Mouse (Mus musculus): Measurements from ENCODE around the gene Snx10.

The Snx10 gene

DNA sequence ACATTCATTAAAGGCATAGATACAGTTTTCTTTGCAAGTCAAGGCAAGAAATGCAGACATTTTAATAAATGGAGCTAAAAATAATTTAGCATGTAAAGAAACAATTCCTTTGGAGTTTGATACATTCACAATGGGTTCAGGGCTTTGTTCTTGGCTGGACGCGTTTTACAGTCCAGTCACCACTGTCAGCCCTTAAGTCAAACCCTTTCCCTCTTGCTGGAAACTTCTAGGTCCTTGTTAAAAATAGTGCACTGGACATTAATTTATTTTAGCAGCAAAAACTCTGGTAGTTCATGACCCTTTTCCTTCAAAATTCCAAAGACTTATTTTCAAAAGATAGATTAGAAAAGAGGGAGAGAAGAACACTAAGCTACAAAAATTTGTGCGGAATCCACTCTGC, 68.1 kb downstream of the Snx10 start:
- DNase-seq = no peak

DNA sequence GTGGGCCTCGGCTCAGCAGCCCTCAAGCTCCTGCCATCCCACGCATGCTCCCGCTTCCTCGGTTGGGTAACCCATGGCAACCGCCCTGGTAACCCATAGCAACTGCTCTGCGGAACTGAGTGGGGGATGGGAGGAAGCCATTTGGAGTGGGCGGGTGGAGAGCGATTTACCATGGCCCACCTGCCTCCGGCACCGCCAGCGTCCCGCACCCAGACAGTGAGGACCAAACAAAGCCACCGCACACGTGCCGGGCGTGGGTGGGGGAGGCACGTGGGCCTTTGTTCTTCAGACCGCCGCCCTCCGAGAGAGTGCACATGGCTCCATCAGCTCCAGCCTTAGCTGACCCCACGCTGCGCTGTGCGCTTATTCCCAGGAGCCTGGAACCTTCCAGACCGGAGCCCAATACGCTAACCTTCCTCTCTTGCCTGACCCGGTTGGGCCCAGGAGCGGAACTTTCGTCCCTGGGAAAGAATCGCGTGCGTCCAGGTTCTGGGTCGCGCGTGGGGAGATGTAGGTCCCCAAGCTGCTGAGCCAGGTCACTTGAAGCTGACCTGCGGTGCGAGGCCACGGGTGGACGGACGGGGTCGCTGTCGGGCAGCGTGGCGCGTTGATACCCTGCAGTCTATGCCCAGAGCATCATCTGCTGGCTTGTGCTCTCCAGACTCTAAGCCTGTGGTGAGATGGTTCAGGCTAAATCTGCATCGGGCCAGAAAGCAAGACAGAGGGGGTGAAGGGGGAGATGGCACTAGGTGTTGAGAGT, 68.8 kb downstream of the Snx10 start:
- peak; percentile 82 for DNase-seq

DNA sequence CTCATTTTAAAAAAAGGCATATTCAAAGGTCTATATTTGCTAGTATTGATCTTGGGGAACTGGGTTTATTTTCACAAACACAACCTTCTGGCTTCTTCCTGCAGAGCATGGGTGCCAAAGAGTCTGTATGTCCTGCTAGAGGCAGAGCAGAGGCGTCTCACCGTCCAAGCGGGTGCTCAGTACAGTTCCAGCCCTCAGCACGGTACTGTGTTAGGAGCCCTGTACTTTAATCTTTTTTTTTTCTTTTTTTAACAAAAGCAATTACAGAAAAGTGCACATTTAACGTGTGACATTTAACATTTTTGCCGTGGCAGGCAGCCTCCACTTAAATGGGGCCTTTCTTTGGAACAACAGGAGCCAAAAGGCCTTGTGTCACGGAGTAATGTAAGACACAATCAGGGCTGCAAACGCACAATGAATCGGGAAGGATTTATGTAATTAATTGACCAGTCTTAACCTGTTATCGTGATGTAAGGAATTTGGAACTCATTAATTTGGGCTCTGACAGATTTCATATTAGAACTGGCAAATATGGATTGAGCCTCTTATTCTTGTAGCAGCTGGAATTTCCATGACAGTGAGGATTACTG, 69.8 kb downstream of the Snx10 start:
- no peak for DNase-seq

DNA sequence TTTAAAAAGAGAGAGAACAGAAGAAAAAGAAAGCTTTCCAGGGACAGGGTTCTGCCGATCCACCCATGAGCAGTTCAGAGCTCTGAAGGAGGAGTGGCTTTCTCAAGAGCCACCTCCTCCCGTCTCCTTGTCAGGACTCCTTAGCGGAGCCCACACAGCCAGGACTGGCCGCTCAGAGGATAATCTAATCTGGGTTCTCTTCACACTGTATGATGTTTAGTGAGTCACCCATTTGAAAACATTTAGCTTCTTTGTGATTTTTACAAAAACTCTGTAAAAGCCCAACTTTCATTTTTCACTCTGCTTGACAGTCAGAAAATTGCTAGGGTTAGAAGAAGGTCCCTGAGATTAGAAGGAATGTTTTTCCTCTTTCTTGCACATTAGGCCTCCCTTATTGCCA, 70.8 kb downstream of the Snx10 start:
- DNase-seq = no peak

DNA sequence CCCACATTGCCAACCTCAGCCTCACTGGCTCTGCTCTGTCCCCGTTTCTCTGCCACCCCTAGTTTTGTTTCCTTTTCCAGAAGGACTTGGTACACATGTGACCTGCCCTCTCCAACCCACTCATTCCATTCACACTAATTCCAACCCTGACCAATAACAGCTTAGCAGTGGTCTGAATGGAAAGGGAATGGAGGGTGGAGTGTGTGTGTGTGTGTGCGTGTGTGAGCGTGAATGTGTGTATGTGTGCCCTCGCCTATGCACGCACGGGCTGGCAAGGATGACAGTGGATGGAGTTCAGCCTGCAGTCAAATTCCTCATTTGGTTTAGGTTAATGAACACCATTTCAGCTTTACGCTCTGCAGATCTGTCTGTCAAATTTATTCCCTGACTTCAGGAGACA, 74.4 kb downstream of the Snx10 start:
- no peak for DNase-seq

DNA sequence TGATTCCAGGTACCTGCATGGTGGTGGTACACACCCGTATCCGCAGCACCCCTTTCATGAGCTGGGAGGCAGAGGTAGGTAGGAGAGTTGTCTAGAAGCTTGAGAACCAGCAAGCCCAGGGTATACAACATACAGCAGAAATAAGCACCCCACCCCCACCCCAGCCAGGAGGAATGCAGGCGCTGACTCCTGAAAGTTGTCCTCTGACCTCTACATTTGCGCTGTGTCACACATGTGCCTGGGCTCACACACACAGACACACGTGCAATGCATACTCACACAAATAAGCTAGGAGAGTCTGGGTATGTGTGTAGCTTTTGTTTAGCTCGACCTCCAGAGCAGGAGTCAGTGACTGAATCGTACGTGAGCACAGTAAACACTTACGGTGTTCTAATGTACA, 76.7 kb downstream of the Snx10 start:
- DNase-seq = no peak

DNA sequence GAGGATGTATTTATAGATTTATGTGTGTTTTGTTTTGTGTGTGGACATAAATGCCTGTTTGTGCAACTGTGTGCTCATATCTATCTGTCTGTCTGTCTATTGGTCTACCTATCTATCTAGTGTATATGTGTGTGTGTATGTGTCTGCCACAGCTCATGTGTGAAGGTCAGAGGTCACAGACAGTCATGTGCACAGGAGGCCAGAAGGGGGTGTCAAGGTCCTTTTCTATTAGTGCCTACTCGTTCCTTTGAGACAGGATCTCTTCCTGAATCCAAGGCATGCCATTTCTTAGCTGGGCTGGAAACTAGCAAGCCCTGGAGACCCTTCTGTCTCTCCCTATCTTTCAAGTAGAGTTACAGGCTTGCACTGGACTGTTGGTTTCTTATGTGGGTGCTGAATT, 78.6 kb downstream of the Snx10 start:
- no peak for DNase-seq

DNA sequence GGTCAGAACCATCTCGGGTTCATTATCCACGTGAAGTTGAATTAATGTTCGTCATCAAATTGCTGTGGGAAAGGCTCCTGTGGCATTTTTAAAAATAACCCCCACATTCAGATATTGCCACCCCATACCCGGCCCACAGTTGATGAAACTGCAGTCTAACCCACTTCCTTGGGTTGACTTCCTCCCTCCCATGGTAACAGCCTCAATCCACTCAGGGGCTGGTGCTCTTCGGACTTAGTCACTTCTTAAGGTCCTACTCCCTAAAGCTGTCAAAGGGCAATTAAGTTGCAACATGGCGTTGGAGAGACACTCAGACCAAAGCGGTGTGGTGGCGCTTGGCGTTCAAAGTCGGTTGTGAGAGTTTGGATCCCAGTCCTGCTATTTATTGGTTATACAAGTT, 80.0 kb downstream of the Snx10 start:
- no peak for DNase-seq

DNA sequence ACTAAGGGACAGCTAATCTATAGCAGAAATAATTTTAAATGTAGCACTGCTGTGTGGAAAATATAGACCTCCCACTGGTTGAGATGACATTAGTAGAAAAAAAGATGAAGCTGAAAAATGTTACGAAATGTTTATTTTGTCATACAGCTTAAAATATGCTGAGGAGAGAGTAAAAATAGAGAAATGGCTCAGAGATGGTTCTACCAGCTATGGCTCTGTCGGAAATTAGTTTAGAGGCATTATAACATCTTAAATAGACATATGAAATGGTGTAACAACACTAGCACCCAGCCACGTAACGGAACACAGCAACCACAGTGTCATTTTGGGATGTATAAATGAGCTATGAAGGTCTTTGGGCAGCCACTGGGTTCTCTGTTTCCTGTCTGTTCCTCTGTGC, 82.5 kb downstream of the Snx10 start:
- no peak for DNase-seq

DNA sequence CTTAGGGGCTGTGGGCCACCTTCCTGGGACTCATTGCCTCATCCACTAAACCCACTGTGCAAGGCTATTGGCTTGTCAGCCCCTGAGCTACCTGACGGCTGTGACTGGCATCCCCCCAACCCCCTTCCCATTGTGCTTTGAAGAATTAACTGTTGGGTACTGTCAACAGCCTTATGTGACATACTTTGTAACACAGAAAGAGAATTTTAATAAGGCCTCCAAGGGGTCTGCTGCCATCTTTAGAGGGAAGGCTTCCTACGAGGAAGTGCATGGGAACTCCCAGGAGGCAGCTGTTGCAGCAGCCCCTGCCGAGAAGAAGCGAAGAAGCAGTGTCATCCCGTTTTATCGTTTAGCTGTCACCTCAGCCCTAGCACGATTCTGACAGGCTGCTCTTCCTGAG, 83.1 kb downstream of the Snx10 start:
- DNase-seq = no peak

DNA sequence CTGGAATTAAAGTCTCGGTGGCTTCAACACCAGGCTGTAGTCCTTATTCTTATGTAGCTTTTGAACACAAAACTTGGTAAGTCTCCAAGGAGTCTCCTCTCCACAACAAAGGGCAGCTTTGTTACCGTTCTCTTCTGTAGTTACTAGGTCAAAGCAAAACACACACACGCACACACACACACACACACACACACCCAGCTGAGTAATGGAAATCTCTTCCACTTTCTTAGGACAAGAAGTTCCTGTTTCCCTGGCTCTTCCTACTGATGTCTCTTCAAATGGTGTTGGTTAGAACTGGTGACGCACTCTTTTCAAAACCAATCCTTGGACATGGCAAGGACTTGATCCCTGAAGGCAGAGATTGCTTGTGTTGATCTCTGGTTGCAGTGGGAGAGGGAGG, 87.9 kb downstream of the Snx10 start:
- no peak for DNase-seq

DNA sequence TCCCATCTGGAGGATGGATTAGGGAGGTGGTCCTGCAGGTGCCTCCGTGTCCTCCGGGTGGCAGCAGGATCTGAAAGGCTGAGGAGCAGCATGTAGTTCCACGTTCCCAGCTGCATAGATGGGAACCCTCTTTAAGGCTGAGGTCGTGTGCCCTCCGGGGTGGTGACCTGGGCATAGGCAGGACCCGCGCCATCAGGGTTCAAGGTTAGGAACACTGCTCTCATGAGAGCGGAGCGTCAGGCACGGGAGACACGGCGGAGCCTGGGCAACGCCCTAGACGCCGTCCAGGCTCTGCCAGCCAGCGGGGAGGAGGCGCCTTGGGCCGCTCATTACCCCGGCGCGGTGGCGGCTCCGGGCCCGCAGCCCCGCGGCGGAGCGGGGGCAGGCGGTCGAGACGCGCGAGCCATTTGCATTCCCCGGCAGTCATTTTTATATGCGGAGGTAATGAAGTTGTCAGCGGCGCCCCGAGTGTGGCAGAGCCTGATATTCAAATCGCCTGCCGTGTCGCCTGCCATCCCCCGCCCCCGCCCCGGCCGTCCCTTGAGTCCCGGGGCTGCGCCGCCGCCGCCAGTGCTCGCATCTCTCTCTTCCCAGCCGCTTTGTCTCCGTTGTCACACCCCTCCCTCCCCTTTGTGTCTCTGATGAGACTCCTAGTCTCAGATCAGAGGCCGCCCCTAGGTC, 88.8 kb downstream of the Snx10 start:
- DNase-seq = peak; percentile 64

DNA sequence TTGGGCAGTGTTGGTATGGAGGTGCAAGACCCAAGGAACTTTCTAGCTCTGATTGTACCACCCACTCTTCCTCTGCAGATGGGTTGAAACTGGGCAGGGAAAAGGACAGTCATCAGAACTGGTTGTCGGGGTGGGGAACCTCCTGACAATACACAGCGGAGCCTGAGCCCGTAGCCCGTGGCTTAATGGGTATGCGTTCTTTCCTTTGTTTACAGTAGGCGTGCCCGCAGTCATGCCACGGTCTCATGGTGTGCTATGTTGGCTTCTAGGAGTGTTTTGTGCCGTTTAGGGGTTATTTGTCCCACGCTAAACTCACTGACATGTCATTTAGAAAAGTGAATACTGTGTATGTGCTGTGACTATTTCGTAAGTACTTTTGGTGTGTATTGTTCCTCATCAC, 90.0 kb downstream of the Snx10 start:
- no peak for DNase-seq

DNA sequence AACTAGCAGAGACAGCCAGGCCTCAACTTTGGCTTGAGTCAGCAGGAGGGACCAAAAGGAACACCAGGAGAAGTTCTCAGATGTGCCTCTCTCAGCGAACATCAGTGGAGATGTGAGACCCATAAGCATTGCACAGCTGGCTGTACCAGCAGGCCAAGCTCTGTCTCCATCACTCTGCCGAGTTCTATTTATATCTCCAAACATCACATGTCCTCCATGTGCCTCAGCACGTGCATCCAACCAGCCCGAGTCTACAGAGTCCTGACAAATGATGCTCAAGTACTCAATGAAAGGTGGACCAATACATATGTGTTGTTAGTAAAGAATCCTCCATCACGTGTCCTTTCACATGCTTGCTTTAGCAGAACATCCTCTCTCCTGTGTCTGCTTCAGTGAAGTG, 103.1 kb downstream of the Snx10 start:
- DNase-seq = no peak

DNA sequence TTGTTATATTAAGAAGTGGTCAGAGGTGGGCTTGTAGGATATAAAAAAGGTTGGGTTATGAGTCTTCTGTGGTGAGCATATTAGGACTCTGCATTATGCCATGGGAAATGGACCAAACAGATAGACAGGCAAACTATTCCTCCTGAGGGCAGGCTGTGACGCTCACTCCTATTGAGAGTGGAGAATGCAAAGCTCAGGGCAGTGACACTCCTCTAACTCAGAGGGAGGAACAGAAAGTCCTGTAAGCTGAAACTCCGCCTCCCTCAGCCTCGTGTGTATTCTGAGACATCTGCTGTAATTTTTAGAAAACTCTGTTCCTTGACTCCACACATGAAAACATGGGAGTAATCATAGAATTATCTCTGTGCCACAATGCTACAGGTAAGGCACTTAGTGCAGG, 106.0 kb downstream of the Snx10 start:
- no peak for DNase-seq

DNA sequence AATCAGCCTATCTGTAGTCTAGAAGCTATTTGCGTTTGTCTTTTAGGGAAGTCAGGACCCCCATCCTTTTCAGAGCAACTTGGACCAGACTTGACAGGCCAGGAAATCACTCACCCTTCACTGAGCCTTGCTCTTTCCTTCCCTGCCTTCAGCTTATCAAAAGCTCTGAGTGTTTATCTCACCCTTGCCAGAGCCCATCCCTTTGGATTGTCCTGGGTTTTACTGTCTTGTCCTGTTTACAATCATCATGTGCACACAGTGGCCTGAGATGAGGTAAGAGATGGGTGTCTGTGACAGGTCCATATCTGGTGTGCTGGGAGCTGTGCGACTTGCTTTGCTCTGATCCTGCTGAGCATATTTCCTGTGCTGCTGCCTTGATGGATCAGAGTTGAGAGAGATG, 106.5 kb downstream of the Snx10 start:
- DNase-seq = no peak

DNA sequence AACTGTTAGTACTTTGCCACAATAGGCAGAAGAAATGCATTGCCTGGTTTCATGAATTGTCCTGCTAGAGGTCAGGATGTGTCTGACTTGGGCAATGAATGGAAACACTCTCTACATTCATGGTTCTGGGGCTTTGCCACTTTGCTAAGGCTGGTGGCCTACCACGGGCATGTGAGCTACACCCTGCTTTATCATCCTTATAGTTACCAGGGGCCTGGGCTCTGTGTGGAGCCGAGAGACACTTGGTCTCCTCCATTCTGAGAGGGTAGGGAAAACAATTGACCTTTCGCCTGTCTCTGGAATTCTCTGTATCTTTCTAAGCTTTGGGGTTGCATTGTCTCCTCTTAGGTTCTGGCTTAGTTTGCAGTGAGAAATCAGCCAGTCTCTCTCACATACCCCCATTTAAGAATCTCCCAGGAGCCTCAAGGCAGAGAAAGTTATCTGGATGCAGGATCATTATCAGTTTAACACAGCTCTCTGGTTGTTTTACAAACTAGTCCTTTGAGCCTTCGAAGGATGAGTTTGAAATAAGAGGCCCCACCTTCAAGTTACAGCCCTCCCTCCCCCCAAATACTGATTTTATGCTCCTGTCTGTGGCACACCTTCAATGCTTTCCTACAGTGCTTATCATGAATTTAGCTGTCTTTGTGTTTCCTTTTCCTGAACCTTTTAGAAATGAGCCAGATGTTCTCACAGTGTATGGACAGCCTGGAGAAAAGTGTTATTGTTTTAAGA, 109.4 kb downstream of the Snx10 start:
- DNase-seq = no peak

DNA sequence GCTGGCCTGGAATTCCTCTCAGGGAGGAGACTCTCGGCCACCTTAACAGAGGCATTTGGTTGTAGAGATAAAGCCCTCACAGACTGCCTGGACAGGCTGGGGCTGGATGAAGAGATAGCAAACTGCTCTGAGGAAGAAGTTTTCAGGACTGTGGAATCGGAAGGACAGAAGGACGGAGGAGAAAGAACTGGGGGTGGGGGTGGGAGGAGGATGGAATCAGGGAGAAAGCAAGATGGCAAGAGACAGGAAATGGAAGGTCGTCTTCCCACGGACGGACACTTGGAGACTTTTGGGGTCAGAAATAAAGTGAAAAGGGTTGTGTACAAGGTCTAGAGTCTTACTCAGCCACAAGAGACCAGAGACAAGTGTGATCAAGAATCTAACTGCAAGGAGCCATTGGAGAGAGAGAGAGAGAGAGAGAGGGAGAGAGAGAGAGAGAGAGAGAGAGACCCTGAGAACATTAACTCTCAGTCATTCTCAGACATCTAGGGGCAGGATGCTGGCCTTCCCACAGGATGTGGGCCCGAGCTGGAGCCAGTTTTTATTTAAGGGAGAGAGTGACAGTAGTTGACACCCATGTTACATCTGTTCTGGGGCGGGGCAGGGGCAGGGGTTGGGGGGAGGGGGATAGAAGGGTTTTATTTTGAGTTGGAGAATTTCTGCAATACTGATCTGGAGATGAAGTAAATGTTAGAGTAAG, 110.1 kb downstream of the Snx10 start:
- DNase-seq = no peak

DNA sequence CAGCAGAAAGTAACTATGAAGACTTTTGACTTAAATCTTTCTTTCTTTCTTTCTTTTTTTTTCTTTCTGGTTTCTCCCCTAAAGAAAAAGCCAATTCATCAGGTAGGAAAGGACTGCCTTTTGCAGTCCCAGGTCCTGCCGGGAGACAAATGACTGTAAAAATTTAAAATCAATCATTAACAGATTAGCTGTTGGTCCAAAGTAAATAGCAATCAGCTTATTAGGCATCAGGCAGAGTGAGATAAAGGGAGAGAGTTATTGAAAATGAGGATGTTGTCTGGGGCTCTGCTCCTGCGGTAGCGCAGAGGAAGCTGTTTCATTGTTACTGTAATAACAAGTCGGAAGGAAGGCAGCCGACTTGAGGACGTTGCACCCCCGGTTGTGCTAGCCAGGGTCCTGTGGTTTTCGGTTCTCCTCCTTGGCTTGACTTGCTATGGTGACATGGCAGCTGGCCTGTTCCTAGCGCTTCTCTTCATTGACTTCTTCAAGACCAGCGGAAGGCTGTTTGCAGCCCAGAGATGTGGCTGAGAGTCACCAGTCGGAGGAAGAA, 112.4 kb downstream of the Snx10 start:
- no peak for DNase-seq
